Mouse (Mus musculus) heart, postnatal 4 days (tissue): ENCODE results near the gene Grifin. TPM values are rescaled to one million over a fixed set of nuclear protein-coding genes. Genes with fewer than 3 reads are reported as not detected.

ENCODE experiments used
- DNase-seq: peaks from one replicate; pipeline ENCODE4 v3.0.0; 2021
- total RNA-seq, 2 experiments: library from RNA; stranded (reverse); gene quantifications; 2 replicates each; pipeline ENCODE4 v1.2.3; 2021

Gene Grifin
- total RNA-seq: not detected

DNA sequence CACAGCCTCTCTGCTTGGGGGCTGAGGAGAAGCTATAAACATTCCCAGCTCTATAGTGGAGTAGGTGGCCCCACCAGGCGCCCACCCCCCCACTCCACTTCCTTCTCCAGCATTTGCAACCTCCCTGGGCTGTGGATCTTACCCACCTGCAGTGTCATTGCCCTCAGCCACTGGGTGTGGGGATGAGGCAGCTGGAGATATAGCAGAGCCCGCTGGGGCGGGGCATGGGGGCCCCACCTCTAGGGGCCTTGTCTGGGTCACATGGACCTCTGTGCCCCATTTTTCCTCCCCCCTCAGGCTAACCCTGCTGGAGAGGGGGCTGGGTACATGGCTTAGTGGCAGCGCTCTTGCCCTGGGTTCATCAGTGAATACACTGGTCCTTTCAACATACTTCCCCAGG, at the start of gene Grifin:
Gene Grifin, minus strand, starts transcription at position 176 of the 400 bp plus-strand sequence.
- no peak for DNase-seq

DNA sequence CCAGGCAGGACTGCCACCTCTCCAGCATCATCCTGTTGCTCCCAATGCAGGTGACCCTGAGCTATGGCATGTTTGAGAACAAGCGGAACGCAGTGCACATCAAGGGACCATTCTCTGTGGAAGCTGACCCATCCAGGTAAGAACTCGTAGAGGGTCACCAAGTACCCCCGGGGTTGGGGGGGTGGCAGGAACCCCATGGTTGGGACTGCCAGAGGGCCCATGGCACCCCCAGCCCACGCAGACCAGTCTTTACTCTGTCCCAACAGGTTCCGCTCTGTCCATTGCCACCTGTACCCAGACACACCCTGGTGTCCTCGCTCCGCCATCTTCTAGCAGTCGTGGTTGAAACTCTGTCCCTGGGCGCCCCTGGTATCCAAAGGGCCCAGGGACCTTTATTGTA, 49.3 kb upstream of the Grifin start:
- DNase-seq: no peak

DNA sequence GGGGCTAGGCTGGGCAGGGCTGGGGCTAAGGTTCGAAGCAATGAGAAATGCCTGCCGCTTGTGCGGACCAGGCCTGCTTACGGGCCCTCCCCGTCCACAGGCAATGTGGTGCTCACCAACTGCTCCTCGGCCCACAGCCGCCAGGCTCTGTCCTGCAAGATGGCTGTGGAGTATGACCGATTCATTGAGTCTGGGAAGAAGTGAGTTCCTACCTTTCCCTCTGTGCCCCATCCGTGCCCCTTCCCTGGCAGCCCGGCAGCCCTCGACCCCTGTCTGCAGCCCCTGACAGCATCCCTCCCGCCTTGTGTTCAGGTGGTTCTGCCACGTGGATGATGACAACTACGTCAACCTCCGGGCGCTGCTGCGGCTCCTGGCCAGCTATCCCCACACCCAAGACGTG, 47.3 kb upstream of the Grifin start:
- DNase-seq: no peak

DNA sequence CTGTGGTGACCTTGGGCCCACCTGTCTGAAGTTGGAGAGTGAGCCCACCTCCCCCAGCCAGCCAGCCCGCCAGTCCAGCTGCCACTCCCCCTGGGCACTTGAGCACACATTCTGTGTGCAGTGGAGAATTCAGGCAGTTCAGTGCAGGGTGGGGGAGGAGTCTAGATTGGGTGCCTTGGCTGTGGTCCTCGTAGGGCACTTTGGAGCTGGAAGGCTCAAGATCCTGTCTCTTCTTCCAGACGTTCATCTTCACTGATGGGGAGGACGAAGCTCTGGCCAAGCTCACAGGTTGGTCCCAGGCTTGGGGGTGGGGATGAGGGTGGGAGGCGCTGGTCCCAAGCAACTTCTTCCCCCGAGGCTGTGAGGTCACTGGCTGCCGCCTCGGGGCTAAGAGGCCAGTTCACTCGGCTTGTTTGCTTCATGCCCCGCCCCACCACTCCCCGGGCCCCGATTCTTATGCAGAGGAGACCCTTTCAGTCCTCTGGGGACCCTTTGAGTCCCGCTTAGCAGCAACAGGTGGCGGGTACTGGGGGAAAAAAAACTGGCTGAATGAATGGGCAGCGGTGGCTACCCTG, 46.8 kb upstream of the Grifin start:
- DNase-seq: no peak

DNA sequence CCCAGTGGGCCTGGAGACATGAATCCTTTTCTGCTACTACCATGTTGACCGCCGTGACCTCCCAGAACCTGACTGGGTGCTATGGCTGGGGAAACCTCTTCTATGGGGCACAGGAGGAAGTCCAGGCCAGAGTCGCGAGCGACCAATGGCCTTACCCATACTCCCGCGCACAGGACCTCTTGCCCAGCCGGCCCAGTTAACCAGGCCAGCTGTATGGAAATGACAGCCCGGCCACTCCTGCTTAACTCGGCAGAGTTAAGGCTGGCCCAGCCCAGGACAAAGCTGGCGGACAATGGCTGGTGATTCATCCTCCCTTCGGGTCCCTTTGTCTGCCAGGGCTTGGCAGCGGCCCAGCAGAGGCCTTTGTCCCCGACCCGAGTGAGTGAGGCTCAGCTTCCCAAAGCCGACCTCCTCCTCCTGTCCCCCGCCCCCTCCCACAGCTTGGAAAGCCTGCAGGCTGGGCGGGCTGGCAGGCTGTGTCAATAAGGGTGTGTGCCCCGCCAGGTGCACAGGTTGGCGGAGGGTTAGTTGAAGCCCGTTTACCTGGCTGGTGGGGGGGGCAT, 46.2 kb upstream of the Grifin start:
- DNase-seq: peak; percentile 90

DNA sequence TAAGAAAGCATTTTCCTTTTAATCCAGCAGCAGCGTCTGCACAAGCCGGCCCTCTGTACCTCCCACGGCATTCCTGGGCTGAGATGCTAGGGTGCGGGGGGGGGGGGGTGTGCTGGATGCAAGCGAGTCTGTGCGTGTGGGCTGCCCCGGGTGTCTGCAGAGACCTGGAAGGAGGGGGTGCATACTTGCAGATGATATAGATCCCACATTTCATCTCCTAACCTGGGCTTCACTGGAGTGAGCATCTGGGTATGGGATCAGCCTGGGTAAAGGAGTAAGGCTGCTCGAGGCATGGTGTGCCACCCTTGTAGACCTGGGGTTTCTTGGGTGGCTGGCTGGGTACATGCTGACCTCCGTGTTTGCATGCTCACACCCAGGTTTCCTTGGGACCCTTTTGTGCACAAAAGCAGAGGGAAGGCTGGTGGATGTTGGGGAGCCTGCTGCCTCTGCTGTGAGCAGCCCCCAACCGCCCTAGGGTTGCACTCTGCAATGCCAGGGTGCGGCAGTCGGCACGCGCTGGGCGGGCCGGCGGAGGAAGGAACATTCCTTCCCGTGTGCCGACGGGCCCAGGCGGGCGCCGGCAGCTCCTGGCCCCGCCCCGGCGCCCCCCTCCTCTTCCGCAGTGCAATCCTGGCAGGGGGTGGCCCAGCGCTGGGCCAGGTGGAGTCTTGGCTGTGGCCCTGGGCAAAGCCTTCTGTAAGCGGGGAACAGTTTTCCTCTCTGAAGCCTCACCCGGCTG, 45.6 kb upstream of the Grifin start:
- peak; percentile 60 for DNase-seq

DNA sequence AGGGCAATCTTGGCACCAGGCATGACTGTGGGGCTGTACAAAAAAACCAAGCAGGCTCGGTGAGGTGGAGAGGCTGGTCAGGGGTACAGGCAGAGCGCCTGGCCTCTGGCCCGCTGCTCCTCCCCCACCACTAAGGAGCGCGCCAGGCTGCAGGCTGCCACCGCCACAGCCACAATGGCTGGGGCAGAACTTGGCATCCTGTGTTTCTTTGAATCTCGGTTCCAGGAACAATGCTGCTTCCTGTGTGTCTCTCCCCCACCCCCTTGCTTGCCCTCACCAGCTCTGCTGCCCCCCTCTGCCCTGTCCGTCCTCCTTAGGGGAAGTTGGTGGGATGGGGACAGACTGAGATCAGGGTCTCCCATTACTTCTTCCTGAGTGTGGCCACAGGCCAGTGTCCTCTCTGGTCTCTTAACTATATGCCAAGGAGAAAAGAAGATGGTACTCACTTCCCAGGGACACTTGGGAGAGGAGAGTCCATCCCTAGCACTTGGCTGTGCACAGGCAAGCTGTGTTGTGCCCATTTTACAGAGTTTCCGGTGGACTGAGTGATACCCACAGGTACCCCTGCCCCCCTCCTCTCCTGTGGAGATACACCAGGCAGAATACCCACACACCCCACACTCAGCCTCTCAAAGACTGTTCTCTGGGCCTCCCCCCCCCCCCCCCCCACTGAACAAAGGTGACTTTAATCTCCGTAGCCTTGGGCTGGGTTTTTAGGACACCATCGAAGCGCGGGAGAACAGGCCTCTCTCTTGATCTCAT, 44.8 kb upstream of the Grifin start:
- DNase-seq: peak; percentile 54

DNA sequence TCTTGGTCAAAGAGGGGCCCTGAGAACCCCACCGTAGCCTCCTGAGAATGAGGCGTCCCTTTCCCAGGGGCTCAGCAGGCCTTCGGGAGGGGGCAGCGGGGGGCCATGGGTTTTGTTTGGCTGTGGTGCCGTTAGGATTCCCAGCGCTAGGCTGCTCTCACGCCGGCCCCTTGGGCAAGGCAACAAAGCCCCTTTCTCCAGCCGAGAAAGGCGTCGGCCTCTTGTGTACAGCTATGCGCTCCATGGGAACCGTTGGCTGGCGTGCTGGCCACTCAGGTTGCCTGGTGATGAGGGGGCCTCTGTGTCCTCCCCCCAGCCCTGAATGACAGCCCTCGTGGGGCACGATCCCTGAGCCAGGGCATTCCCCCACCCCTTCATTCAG, 43.8 kb upstream of the Grifin start:
- DNase-seq: peak; percentile 44

DNA sequence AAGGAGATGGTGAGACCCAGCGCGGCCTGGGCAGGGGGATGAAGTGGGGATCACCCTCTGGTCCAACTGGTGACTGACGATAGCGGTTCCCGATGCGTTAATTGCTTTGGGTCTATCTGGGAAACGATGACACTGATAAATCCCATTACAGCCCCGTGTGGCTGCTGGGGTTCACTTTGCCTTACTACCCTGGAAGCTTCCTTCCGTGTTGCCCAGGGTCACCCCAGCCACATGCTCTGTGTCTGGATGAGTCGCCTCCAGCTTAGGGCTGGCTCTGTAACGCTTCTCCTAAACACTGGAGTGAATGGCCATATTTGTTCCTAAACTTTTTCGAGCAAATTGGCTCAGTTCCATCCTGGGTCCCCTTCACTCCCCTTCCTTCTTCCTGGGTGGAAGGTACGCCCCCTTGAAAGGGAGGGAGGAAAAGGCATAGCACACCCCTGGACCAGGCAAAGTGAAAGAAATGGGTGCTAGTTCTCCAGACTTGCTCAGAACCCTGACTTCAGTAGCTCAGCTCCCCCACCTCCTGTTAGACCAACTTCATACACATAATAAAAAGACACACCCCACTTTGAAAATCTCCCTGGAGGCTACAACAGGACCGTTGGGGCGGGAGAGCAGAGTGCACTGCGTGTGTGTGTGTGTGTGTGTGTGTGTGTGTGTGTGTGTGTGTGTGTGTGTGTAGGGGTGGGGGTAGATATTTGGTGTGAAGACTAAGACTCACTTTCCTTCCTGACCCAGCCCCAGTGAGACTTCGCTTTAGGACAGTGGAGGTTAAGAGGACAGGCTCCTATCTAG, 43.2 kb upstream of the Grifin start:
- DNase-seq: no peak

DNA sequence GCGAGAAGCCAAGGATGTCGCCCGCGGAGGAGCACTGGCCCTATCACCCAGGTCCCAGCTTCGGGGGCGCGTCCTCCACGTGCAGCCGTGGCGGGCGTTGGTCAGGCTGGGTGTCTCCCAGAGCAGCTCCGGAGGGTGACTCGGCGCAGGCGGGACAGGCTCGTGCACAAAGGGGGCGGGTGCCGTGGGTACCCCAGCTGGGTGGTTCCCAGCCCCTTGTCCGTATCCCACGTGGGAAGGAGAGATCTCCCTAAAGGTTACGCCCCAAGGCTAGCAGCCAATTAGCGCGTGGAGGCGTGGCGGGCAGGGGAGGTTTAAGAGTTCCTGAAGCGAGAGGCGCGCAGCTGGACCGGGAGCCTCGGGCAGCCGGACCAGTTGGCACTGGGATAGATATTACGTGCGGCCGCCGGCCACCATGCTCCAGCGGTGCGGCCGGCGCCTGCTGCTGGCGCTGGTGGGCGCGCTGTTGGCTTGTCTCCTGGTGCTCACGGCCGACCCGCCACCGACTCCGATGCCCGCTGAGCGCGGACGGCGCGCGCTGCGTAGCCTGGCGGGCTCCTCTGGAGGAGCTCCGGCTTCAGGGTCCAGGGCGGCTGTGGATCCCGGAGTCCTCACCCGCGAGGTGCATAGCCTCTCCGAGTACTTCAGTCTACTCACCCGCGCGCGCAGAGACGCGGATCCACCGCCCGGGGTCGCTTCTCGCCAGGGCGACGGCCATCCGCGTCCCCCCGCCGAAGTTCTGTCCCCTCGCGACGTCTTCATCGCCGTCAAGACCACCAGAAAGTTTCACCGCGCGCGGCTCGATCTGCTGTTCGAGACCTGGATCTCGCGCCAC, 42.3 kb upstream of the Grifin start, which contains the start of gene Lfng:
Gene Lfng, plus strand, starts transcription at position 320 of the 835 bp plus-strand sequence.
- peak; percentile 94 for DNase-seq

DNA sequence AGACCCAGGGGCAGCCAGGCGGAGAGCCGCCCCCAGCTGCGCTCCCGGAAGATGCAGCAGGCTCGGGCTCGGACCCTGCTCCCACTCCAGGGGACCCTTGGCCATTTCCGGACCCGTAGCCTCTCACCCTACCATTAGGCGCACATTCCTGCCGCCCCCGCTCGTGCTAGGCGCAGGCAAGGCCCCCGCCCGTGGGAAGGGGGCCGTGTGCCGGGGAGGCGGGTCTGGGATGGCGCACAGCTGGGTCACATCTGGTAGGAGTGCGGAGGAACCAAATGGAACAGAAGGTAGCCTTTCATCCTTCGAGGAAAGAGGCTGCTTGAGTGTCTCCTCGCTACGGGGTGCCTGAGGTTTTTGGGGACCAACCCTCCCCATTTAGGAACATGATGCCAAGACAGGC, 41.5 kb upstream of the Grifin start:
- peak; percentile 59 for DNase-seq

DNA sequence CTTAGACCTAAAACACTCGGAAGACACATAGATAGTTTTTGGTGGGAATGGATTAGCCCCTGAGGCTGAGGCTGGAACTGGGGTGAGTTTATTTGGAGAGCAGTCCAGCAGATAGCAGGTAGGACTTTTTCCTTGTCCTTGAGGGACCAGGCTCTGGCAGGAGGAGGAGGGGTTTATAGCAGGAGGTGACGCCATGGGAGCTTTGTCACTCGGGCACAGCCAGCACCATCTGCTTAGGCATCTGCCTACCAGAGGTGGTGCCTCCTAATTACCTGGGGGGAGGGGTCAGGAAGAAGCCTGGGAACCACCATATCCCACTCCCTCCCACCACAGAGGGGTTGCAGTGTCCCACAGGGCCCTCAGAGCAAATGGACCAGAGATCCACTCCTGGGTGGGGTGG, 40.4 kb upstream of the Grifin start:
- DNase-seq: no peak

DNA sequence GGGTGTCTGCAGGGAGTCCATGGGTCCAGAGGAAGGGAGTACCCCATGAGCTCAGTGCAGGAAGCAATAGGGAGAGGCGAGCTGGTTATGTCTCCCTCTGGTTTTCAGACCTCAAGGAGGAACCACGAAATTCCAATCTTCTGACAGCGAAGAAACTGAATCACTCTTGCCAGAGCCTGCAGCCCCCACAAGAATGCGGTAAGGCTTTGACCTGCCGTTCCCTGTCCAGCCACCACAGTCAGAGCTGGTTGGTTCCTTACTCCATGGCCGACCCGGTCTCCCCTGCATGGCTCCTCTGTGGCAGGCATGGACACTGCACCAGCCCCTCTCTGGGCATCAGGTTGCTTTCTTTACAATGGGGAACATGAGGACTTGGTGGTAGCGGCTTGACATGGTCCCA, 39.5 kb upstream of the Grifin start:
- peak; percentile 44 for DNase-seq

DNA sequence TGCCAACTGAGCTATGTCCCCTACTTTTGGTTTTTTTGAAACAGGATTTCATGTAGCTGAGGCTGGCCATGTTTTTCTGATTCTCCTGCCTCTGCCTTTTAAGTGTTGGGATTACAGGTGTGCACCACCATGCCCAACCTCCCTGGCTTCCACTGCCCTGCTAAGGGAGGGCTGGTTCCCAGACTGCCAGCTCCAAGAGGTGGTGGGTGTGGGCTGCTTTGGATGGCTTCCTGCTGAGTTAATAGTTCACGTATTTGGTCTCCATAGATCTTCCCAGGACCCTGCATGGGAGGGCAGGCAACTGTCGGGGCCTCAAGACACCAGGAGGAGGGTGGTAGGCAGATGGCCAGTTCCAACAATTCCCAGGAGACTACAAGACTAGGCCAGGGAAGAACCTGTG, 37.7 kb upstream of the Grifin start:
- no peak for DNase-seq

DNA sequence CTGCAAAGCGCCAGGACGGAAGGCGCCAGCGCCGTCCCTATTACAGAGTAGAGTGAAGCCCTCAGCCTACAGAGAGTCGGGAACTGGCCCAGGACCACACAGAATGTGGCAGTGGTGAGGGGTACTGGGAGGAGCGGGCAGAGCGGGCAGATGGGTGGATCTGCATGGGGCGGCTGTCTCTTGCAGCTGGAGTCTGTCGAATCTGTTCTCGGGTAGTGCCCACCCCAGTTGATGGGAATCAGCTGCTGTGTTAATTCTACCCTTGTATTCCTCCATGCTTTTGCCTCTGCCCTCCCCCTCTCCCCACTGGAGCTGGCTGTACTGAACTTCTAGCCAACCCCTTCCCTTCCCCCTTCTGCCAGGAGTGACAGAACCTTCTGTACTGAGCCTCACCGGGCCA, 36.8 kb upstream of the Grifin start:
- no peak for DNase-seq

DNA sequence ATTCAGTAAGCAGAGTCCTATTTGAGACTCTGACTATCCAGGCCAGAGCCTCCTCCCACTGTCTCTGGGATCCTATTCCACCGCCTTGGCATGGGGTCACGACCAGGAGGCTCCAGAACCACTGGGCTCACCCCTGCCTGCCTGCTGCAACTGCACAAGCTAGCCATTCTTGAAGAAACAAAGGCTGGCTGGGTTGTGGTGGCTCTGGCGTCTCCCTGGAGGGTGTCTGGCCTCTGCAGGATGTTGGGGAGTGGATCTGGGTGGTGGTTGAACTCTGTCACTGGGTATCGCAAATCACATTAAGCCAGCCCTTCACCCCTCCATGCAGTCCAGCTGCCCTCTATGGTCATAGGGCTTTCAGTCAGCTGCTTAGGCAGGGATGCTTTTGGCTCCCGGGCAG, 35.1 kb upstream of the Grifin start:
- DNase-seq: no peak

DNA sequence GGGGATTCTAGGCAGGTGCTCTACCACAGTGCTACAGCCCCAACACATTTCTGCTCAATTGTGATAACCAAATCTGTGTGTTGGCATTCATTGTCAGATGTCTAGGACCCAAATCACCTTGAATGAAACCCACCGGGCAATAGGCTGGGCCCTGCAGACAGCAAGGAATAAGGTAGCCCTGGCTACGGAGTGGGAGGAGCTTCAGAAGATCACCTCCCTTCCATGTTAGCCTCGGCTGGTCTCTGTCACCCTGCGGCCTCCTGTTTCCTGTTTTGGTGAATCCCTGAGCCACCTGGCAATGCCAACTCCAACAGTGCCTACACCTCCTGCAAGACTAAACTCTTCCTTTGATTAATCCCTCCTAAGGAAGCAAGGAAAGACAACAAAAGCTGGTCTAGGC, 32.9 kb upstream of the Grifin start:
- DNase-seq: no peak

DNA sequence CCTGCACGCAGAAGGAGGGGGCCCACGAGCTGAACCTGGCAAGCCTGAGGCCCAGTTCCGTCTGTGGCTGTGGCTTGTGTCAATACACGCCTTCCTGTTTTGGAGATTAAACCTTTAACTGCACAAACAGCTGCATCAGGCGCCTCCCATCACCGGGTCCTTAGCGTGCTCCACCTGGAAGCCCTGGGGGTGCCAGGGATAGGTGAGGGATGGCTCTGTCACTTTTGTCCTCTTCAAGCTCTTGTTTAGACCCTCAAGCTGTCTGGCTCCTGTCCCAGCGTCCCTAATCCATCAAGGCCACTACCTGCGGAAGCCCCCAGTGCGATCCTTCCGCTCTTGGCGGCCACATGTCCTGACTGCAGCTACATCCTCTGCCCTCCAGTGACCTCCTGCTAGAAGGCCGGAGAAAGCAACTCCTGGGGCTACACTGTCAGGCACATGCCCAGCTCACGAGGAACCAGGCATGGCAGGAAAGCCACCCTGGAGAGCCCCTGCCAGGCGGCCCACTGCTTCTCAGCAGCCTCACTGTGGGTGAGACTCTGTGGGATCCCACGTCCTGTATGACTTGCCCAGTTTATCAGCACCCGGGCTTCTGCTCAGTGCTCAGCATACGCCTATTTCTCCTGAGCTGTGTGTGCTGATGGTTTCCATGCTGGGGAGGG, 32.2 kb upstream of the Grifin start:
- no peak for DNase-seq

DNA sequence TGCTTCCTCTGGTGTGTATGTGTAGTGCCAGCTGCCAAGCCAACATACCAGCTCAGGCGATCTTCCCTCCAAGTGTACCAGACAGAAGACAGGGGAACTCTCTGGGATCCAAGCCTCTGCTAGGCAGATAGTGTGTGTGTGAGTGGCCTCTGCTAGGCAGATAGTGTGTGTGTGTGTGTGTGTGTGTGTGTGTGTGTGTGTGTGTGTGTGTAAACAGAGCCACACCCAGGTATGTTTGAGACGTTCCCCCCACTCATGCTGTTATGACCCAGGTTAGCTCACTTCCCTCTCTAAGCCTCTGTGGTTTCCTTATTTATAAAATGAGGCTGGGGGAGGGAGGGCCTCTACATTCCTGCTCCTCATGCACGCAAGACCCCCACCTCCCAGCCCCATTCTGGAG, 31.6 kb upstream of the Grifin start:
- DNase-seq: no peak

DNA sequence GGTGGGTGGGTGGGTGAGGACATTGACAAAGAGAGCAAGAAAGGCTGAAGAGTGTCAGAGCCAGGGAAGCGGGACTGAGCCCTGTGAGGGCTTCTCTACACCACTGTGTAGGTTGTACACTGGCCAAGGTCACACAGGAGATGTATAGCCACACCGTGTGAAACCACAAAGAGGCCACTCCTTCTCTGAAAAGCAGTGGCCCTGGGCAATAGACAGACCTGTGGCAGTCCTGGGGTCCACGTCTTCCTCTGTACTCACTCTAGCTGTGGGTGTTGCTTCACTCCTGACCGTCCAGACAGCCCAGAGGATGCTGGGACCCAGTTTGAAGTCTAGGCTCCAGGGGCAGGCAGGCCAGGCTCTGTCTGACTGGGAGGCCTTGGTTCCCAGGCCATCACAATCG, 30.0 kb upstream of the Grifin start:
- no peak for DNase-seq
